Mouse (Mus musculus) ovary, postnatal 10 days (tissue): ENCODE measurements around the gene Sapcd1.

ENCODE experiments used
- DNase-seq: peaks from one replicate; pipeline ENCODE4 v3.0.0; 2022; ENCODE audit warnings: low spot score

Sapcd1 gene

GRCm38 (mm10) chr17:35029691-35030532, 2.1 kb upstream of the Sapcd1 start:
- DNase-seq = no peak

DNA sequence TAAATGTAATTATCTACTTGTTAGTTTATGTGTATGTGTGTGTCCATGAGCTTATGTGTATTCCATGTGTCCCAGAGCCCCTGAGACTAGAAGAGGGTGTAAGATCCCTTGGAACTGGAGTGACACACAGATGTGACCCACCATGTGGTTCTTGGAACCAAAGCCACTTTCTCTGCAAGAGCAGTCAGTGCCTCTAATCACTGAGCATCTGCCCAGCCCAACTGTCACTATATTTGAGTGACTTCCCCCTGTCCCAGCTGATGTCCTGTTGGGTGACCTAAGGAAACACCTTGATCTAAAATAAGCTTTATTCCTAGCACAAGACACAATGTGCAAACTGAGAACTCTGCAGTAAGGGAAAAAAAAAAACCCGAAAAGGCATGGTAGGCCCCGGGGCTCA, 499 bp upstream of the Sapcd1 start:
- no peak for DNase-seq

DNA sequence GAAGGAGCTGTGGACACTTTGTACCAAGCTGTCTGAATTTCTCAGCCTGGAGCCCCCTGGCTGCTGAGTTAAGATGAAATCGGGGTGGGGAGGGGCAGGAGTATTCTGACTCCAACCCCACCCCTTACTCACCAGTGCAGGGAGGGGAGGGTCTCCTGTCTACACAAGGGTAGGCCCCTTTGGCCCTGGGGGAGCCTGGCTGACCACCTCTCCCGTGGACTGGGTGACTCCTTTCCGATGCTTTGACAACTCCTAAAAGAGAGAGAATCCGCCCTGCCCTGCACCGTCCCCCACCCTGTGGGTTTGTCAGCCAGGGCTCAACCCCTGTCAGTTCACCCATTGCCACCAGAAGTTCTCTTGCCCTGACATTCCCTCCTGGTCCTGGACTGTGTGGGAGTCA, 1.6 kb downstream of the Sapcd1 start:
- DNase-seq = no peak

DNA sequence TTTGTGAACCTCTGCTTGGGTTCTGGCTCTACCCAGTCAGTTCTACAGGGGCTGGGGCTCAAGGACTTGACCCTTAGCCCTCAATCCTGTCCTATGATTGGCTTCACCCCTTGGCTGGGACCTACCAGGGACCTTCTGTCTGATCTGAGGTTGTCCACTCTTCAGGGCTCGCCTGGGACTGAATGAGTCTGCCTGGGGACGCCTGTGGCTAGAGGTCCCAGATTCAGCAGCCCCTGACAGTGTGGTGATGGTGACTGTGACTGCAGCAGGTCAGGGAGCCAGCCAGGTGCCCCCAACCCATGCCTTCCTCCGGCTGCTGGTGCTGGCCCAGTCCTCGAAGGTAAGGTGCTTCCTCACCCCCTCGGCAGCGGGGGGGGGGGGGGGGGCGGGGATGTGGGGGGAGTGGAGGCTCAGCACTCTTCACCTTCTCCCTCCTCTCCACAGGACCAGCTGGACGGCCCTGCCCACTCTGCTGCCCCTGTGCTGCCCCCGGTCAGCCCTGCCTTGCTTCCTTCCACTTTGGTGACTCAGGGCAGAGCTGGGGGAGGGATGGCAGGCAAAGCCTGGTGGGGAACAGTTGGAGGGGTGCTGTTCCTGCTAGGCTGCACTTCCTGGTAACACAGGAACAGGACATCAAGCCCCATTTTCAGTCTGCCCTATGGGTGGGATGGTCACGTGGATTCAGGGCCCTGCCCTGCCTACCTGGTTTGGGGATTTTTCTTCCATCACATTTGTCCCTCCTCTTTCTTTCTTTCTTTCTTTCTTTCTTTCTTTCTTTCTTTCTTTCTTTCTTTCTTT, 2.9 kb downstream of the Sapcd1 start:
- no peak for DNase-seq

- DNase-seq = no peak
These were observed 3.6 kb downstream of the Sapcd1 start for GRCm38 (mm10) chr17:35024261-35024660.

GRCm38 (mm10) chr17:35023756-35024155, 4.1 kb downstream of the Sapcd1 start:
- DNase-seq = no peak

DNA sequence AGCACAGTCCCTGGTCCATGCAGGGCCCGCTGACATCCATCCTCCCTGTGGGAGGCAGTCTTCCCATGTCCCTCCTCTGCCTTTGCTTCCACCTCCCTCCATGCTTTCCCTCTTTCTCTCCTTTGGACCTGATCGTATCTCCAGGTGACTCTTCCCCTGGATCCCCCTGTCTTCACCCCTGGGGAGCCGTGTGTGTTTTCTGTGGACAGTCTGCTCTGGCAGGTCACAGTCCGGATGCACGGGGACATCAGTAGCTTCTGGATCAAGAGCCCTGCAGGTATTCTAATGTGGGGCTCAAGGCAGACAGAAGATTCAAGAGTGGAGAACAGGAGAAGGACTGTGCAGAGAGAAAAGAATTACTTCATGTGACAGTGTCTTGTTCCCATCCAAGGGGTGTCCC, 4.6 kb downstream of the Sapcd1 start:
- DNase-seq = no peak

DNA sequence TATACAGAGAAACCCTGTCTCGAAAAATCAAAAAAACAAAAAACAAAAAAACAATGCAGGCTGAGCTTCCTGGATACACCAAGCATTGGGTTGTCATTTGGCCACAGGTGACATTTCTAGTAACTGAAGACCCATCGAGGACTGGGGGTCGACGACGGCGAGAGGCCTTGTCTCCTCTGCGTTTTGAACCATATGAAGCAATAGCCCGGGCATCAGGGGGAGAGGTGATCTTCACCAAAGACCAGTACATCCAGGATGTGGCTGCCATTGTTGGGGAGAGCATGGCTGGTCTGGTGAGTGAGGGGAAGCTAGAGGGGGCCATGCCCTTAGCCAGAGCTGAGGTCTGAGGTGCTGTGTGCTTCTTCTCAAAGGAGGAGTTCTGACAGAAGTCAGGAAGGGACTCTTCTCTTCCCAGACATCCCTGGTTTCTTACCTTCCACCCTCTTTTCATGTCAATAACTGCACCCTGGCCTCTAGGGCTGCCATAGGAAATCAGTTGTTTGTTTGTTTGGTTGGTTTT, 5.2 kb downstream of the Sapcd1 start:
- DNase-seq = no peak

GRCm38 (mm10) chr17:35021842-35022477, 5.9 kb downstream of the Sapcd1 start:
- DNase-seq = no peak

DNA sequence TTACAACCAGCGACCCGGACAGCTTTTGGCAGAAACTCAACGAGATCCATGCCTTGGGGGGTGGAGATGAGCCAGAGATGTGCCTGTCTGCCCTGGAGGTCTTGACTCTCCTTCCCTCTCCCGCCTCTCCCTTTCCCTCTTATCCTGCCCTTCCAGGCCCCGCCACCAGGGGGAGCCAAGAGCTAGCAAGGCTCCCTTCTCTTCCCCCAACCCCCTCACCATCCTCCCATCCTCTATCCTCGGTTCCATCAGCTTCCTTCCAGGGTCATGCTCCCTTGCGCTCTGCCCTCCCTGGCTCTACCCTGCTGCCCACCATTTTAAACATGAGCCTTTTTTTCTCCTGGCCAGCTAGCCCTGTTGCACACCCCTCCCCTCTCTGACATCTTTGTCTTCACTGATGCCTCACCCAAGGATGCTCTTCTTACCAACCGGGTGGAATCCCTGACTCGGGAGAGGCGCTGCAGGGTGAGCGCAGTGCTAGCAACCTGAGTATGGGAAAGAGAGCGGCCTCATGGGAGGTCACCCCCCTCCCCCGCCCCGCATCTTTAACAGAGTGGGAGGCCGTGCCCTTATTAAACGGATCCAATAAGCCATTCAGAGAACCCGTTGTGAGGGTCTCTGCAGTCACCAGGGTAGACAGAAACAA, 6.5 kb downstream of the Sapcd1 start:
- peak; percentile 92 for DNase-seq

- DNase-seq = no peak
These were observed 7.3 kb downstream of the Sapcd1 start for GRCm38 (mm10) chr17:35020551-35020950.

GRCm38 (mm10) chr17:35019894-35020293, 7.9 kb downstream of the Sapcd1 start:
- no peak for DNase-seq

DNA sequence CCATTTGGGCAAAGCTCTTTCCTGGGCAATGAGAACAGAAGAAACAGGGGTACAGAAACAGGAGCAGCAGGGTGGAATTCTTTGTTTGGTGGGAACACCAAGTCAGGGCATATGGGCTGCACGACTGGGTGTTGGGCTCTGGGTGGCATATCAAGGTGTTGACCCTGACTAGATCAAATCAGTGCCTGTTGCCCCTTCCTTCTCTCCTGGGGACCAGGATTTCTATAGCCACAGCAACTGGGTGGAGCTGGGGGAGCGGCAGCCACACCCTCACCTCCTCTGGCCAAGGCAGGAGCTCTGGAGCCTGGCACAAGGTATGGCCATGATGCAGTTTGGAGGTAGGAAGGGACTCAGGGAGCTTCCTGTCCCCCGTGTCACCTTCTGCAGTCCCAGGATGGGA, 9.6 kb downstream of the Sapcd1 start:
- DNase-seq = no peak

DNA sequence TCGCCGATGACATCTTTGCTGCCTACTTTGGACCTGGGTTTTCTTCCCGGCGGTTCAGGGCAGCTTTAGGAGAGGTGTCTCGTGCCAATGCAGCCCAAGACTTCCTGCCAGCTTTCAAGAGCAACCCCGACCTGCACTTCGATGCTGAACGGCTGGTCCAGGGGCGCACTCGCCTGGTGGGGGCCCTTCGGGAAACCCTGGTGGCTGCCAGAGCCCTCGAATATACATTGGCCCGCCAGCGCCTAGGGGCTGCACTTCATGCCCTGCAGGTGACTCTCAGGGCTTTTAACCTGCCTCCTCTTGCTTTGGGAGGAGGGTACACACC, 10.1 kb downstream of the Sapcd1 start:
- no peak for DNase-seq

DNA sequence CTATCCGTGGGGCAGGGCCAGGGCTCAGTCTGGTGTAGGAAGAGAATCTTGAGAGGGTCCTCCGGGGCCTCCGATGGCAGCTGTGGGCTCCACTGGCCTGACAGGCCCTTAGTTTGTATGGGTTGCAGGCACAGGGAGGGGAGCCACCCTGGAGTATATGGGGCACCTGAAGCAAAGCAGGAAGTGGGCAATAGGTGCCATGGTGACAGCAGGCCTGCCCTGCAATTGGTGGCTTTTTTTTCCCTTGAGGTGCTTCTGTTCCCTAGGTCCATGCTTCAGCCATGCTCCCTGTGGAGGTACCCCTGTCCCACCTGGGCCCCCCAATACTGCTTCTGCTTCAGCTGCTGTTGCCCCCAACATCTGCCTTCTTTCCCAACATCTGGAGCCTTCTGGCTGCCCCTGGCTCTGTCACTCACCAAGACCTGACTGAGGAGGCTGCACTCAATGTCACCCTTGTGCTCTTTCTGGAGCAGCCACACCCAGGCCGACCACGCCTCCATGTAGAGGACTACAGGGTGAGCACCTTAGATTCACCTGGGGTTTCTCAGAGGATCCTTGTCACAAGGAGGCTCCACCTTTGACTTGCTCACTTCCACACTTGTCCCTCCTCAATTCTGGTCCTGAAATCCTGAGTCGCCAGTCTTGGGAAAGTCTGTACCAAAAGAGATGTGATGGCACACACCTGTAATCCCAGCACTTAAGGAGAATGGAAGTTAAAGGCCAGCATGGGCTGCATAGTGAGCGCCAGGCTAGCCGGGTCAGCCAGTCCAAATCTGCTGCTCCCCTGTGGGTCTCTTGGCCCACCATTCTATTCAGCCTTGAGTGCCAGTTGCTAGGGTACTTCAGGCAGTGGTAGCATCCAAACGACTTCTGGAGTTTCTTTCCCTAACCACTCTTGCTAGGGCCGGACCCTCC, 10.8 kb downstream of the Sapcd1 start:
- no peak for DNase-seq

- no peak for DNase-seq
These were observed 11.4 kb downstream of the Sapcd1 start, which contains the start of gene Vwa7 for GRCm38 (mm10) chr17:35016376-35016775. TSS of gene Vwa7 (plus strand) at chr17:35016579.

GRCm38 (mm10) chr17:35015296-35015695, 12.5 kb downstream of the Sapcd1 start:
- DNase-seq = no peak

DNA sequence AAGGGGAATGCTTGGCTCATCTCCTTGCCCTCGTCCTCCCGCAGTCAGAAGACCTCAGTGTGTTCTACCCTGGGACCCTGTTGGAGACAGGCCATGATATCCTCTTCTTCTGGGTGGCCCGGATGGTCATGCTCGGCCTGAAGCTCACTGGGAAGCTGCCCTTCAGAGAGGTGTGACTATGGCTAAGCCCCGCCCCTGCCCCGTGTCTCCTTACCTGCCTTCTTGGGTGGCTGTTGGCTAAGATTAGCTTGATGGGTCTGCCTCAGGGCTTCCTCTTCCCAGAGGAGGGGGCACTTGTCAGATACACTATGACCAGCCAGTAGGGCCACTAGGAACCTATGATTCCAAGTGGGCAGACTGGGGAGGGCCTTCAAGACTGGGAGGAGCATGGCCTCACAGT, 14.6 kb downstream of the Sapcd1 start:
- no peak for DNase-seq

DNA sequence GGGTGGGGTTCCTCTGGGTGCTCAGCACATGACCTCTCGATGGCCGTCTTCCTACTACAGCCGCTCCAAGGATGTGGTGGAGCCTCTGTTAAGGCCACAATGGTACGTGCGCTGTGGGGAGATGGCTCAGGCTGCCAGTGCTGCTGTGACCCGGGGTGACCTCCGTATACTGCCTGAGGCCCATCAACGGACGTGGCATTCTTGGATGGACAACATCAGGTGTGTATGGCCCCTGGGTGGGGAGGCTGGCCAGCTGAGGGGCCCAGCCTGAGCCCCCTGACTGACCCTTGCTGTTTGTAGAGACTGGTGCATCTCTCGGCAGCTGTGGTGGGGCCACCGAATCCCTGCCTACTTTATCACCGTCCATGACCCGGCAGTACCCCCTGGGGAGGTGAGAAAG, 15.4 kb downstream of the Sapcd1 start:
- no peak for DNase-seq

GRCm38 (mm10) chr17:35011440-35011839, 16.4 kb downstream of the Sapcd1 start:
- DNase-seq = no peak

DNA sequence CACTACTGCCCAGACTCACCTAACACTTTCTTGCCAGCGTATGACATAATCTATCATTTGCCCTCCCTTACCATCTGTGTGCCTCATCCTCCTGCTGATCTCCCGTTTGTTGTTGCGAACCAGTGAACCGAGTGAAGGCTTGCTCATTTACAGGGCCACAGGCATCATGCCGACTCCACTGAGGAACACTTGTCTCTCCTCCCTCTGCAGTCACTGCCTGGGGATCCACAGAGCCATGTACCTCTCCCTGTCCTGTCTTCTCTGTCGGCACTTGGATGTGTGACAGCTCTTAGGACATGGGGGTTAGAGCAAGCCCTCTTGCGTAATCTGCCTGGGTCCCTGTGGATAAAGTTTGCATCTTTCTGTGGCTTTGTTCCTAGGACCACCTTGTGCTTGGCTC, 18.2 kb downstream of the Sapcd1 start:
- DNase-seq = no peak
